Comparison of ENCODE assay signal across 9 mouse cellular contexts in genomic region chr15:3441506-3442286, GRCm38 (mm10).
DNase-seq lines count a peak whose midpoint lies in the region; ATAC-seq and TF ChIP-seq lines count a peak whose summit lies in the region.
"Had no signal": no experiment of that assay in that cellular context is flagged by ENCODE, and none has a peak within 500 bp of the region (broad histone marks: within the 10 kb centered on the region; RNA-seq: fewer than 3 reads in every experiment).

No protein-coding gene starts in this region.

- ATAC-seq in hindbrain, embryonic 11.5 days (ENCODE audit: low FRiP score), result peak; percentile 64
- ATAC-seq in hindbrain, embryonic 13.5 days (ENCODE audit: low FRiP score), result no peak
- ATAC-seq in neural tube, embryonic 13.5 days (ENCODE audit: low read depth), result peak; percentile 63; the same call in 1 of the 2 replicates
- ATAC-seq in intestine, embryonic 16.5 days, result no peak

- no peak overlapping the region for H3K27ac ChIP-seq in hindbrain, embryonic 11.5 days (ENCODE audit: low read depth, low read length)
- no peak overlapping the region for H3K27ac ChIP-seq in hindbrain, embryonic 13.5 days
- H3K27ac ChIP-seq in ES-E14 (ENCODE audit: insufficient read depth, low read depth, low read length, poor library complexity, severe bottlenecking), result no peak overlapping the region
- H3K27ac ChIP-seq in embryonic facial prominence, embryonic 10.5 days (replicated peaks), result no peak overlapping the region
- no peak overlapping the region for H3K27ac ChIP-seq in neural tube, embryonic 13.5 days (replicated peaks)
- H3K27ac ChIP-seq in intestine, embryonic 16.5 days (ENCODE audit: low read length), result no peak overlapping the region
- H3K27ac ChIP-seq: embryonic facial prominence, embryonic 12.5 days had no signal

- no peaks in the 10 kb centered on the region for H3K36me3 ChIP-seq in hindbrain, embryonic 11.5 days (ENCODE audit: control insufficient read depth, insufficient read depth, low read length)
- H3K36me3 ChIP-seq in hindbrain, embryonic 13.5 days, result no peaks in the 10 kb centered on the region
- no peaks in the 10 kb centered on the region for H3K36me3 ChIP-seq in ES-E14 (ENCODE audit: control insufficient read depth, insufficient read depth, low read length, poor library complexity, severe bottlenecking)
- H3K36me3 ChIP-seq in embryonic facial prominence, embryonic 10.5 days (replicated peaks), result no peaks in the 10 kb centered on the region
- no peaks in the 10 kb centered on the region for H3K36me3 ChIP-seq in neural tube, embryonic 13.5 days
- no peaks in the 10 kb centered on the region for H3K36me3 ChIP-seq in intestine, embryonic 16.5 days (ENCODE audit: control insufficient read depth, insufficient read depth, low read length)
- H3K36me3 ChIP-seq: embryonic facial prominence, embryonic 12.5 days had no signal

- H3K4me1 ChIP-seq in hindbrain, embryonic 11.5 days (replicated peaks; ENCODE audit: control insufficient read depth, insufficient read depth, low read length), result no peaks in the 10 kb centered on the region
- H3K4me1 ChIP-seq in hindbrain, embryonic 13.5 days (replicated peaks), result no peaks in the 10 kb centered on the region
- H3K4me1 ChIP-seq in ES-E14 (ENCODE audit: control insufficient read depth in 2 of 2, insufficient read depth in 2 of 2, low read length in 2 of 2, poor library complexity in 1 of 2), result no peaks in the 10 kb centered on the region
- H3K4me1 ChIP-seq in embryonic facial prominence, embryonic 10.5 days, result no peaks in the 10 kb centered on the region
- no peaks in the 10 kb centered on the region for H3K4me1 ChIP-seq in neural tube, embryonic 13.5 days (replicated peaks)
- no peaks in the 10 kb centered on the region; the same call in 1 of the 2 replicates for H3K4me1 ChIP-seq in intestine, embryonic 16.5 days (ENCODE audit: control insufficient read depth, insufficient read depth, low read length)
- H3K4me1 ChIP-seq: embryonic facial prominence, embryonic 12.5 days had no signal

- no peaks in the 10 kb centered on the region for H3K9me3 ChIP-seq in hindbrain, embryonic 11.5 days (ENCODE audit: control insufficient read depth, low read length)
- H3K9me3 ChIP-seq in hindbrain, embryonic 13.5 days, result no peaks in the 10 kb centered on the region
- no peaks in the 10 kb centered on the region for H3K9me3 ChIP-seq in ES-E14 (ENCODE audit: control insufficient read depth, insufficient read depth, low read depth, low read length)
- H3K9me3 ChIP-seq in embryonic facial prominence, embryonic 10.5 days, result no peaks in the 10 kb centered on the region
- no peaks in the 10 kb centered on the region for H3K9me3 ChIP-seq in neural tube, embryonic 13.5 days
- no peaks in the 10 kb centered on the region for H3K9me3 ChIP-seq in intestine, embryonic 16.5 days (ENCODE audit: control insufficient read depth, low read length)
- H3K9me3 ChIP-seq: embryonic facial prominence, embryonic 12.5 days had no signal

- DNase-seq in hindbrain, embryonic 11.5 days (ENCODE audit: low spot score), result peak; percentile 35
- DNase-seq in 3T3-L1 (ENCODE audit: low read depth, low spot score), result peak; percentile 73
- peak; percentile 36 for DNase-seq in ES-E14 (ENCODE audit: low read depth, low spot score)
- peak; percentile 21 for DNase-seq in embryonic facial prominence, embryonic 10.5 days (ENCODE audit: low spot score)
- DNase-seq in layer of hippocampus, postnatal 14 days (ENCODE audit: low spot score in 2 of 2), result peak; percentile 19 to 51

- no peaks in the 10 kb centered on the region for H3K27me3 ChIP-seq in hindbrain, embryonic 11.5 days (ENCODE audit: control insufficient read depth, insufficient read depth, low read length)
- no peaks in the 10 kb centered on the region for H3K27me3 ChIP-seq in hindbrain, embryonic 13.5 days
- no peaks in the 10 kb centered on the region for H3K27me3 ChIP-seq in embryonic facial prominence, embryonic 10.5 days (replicated peaks; ENCODE audit: low read depth, poor library complexity, severe bottlenecking)
- H3K27me3 ChIP-seq in neural tube, embryonic 13.5 days, result no peaks in the 10 kb centered on the region
- H3K27me3 ChIP-seq in intestine, embryonic 16.5 days (replicated peaks; ENCODE audit: control insufficient read depth, insufficient read depth, low read length), result no peaks in the 10 kb centered on the region
- H3K27me3 ChIP-seq: embryonic facial prominence, embryonic 12.5 days had no signal

- H3K4me3 ChIP-seq in hindbrain, embryonic 11.5 days (ENCODE audit: low read depth, low read length), result no peak overlapping the region
- no peak overlapping the region for H3K4me3 ChIP-seq in hindbrain, embryonic 13.5 days
- no peak overlapping the region for H3K4me3 ChIP-seq in ES-E14 (ENCODE audit: insufficient read depth in 1 of 2, low read depth in 1 of 2, low read length in 2 of 2, poor library complexity in 1 of 2, severe bottlenecking in 1 of 2)
- no peak overlapping the region for H3K4me3 ChIP-seq in embryonic facial prominence, embryonic 10.5 days
- no peak overlapping the region for H3K4me3 ChIP-seq in neural tube, embryonic 13.5 days
- no peak overlapping the region for H3K4me3 ChIP-seq in intestine, embryonic 16.5 days (ENCODE audit: low read length)
- H3K4me3 ChIP-seq: embryonic facial prominence, embryonic 12.5 days had no signal

- 52% methylated on average over 4 of the region's 4 CpGs for WGBS in hindbrain, embryonic 11.5 days
- 57% methylated on average over 4 of the region's 4 CpGs for WGBS in hindbrain, embryonic 13.5 days
- 51% methylated on average over 4 of the region's 4 CpGs for WGBS in embryonic facial prominence, embryonic 10.5 days
- WGBS in neural tube, embryonic 13.5 days, result 61% methylated on average over 4 of the region's 4 CpGs
- 64% methylated on average over 4 of the region's 4 CpGs for WGBS in intestine, embryonic 16.5 days

- H3K9ac ChIP-seq in hindbrain, embryonic 11.5 days (ENCODE audit: low read depth, low read length), result no peak overlapping the region
- H3K9ac ChIP-seq in hindbrain, embryonic 13.5 days, result no peak overlapping the region
- H3K9ac ChIP-seq in ES-E14 (ENCODE audit: insufficient read depth, low read depth, low read length, poor library complexity, severe bottlenecking), result no peak overlapping the region
- H3K9ac ChIP-seq in neural tube, embryonic 13.5 days, result no peak overlapping the region
- no peak overlapping the region for H3K9ac ChIP-seq in intestine, embryonic 16.5 days (ENCODE audit: low read depth, low read length)
- H3K9ac ChIP-seq: embryonic facial prominence, embryonic 12.5 days had no signal

- H3K4me2 ChIP-seq in hindbrain, embryonic 11.5 days (replicated peaks; ENCODE audit: low read depth, low read length), result no peak overlapping the region
- no peak overlapping the region for H3K4me2 ChIP-seq in hindbrain, embryonic 13.5 days
- no peak overlapping the region for H3K4me2 ChIP-seq in neural tube, embryonic 13.5 days
- H3K4me2 ChIP-seq in intestine, embryonic 16.5 days (ENCODE audit: low read depth, low read length), result no peak overlapping the region
- H3K4me2 ChIP-seq: embryonic facial prominence, embryonic 12.5 days had no signal

- in situ Hi-C loops in ES-E14 (cut with MboI; ENCODE audit: low sequenced_read_pairs in 2 of 2, unreplicated experiment in 2 of 2), result no loop called here

TF ChIP-seq in ES-E14, 5 proteins besides CTCF, POLR2A, EP300 and RAD21:
- 0 out of 2 replicates have a peak, but pooled peaks have one; percentile 12 for TF ChIP-seq MAFK (IDR thresholded peaks at IDR 0.05; ENCODE audit: insufficient read depth, low read depth, low read length)
- TF ChIP-seq ZNF384 (IDR thresholded peaks at IDR 0.05; ENCODE audit: low read depth, low read length), result no peak
- TF ChIP-seq ZC3H11A (IDR thresholded peaks at IDR 0.05; ENCODE audit: borderline replicate concordance, low read depth, low read length), result peak; percentile 46; the same call in 1 of the 2 replicates
- TF ChIP-seq HCFC1 (IDR thresholded peaks at IDR 0.05; ENCODE audit: borderline replicate concordance, insufficient read depth, low read length), result no peak
- TF ChIP-seq CHD2 (IDR thresholded peaks at IDR 0.05; ENCODE audit: low read depth, low read length), result no peak
TF ChIP-seq in ES-E14: peak in this region for 2.

Comparison
In these comparisons a context has a peak if more than half of its experiments do, and no peak if none do; other contexts are left out.
1. ATAC-seq: peak in hindbrain, embryonic 11.5 days (single experiment) and neural tube, embryonic 13.5 days (single experiment); none in hindbrain, embryonic 13.5 days (single experiment) and intestine, embryonic 16.5 days (single experiment).
2. DNase-seq: peak in every context shown above with its lines; median percentile 73 in 3T3-L1; 36 in ES-E14; 35 in hindbrain, embryonic 11.5 days; 35 in layer of hippocampus, postnatal 14 days; 21 in embryonic facial prominence, embryonic 10.5 days.